Mouse (Mus musculus): ENCODE data around the gene Serp2.

The Serp2 gene

GRCm38 (mm10) chr14:76489128-76489527, 67.6 kb downstream of the Serp2 start:
- no peak for DNase-seq

GRCm38 (mm10) chr14:76488101-76489044, 68.3 kb downstream of the Serp2 start:
- DNase-seq, result no peak

- DNase-seq, result no peak
These were observed 69.1 kb downstream of the Serp2 start for GRCm38 (mm10) chr14:76487609-76488008.

GRCm38 (mm10) chr14:76483701-76484100, 73.0 kb downstream of the Serp2 start:
- no peak for DNase-seq
